Mouse (Mus musculus): ENCODE measurements at regions not wholly inside any gene's neighbourhood (a gene's known extent, or its start where the extent isn't known, plus 50 kb on each side); places are given as distances from the start of the nearest gene placed in this dataset.
A peak's percentile ranks its signal among the peaks of the same experiment; 100 is the strongest.

DNA sequence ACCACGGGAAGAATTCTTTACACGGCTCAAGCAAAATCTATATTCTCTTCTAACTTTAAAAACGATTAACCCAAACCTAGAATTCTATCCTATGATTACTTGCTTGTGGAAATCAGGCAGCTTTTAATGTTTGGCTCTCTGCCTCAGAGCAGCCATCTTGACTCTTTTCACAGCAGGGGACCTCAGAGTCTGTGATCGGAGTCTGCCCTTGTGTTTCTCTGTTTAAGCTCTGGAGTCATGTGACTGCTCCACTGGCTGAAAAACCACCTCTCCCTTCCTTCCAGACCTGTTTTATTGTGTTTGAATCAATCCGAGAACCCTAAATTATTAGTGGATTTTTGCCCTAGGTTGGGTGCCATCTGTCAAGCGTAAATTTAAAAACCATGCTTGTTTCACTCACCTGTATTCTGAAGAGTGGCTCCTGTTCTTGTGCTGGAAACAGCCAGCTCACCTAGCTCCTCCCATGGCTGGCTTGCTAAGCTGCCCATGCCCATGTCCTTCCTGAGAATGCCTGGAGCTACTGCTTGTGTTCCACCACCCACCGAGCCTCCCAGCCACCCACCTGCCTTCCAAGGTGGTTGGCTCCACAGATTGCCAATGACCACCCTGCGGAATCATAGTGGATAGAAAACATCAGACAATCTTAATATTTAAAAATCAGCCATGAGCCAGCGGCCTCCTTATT lies 62.6 kb downstream of the Perp start:
- no peak for DNase-seq (ENCODE audit: low read depth, low spot score)

DNA sequence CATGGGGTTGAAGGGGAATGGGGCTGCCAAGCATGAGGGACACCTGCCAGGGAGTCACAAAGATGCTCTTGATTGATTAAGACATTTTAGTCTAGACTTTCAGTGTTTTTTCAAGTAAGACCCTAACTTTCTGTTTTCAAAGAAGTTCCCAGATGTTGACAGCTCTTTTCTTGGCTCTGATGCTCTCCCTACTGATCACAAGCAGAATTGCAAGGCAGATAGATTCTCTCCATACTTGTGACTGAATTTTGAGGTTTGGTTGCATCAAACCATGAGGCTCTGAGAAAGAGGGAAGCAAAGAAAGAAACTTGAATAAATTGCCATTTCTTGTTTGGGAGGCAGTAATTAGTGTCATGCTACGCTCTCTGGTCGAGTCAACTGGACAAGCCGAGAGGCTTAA lies 64.5 kb downstream of the Perp start:
- no peak for DNase-seq (ENCODE audit: low read depth, low spot score)

DNA sequence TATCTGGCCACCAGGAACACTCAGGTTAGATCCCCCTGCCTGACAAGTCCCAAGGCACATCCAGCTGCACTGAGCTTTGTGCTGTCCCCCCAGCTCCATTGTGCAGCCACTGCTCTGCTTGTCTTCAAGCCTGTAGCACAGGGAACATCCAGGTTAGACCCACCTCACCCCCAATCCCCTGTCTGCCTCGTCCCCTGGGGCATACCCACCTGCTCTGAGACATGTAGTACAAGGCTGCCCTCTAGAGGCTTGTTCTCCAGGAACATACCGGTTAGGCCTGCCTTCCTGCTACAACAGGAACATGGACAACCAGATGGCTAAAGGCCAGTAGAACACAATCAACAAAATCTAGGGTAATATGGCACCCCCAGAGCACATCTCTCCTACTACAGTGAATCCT lies 66.1 kb downstream of the Perp start:
- DNase-seq (ENCODE audit: low read depth, low spot score) = peak; percentile 55

DNA sequence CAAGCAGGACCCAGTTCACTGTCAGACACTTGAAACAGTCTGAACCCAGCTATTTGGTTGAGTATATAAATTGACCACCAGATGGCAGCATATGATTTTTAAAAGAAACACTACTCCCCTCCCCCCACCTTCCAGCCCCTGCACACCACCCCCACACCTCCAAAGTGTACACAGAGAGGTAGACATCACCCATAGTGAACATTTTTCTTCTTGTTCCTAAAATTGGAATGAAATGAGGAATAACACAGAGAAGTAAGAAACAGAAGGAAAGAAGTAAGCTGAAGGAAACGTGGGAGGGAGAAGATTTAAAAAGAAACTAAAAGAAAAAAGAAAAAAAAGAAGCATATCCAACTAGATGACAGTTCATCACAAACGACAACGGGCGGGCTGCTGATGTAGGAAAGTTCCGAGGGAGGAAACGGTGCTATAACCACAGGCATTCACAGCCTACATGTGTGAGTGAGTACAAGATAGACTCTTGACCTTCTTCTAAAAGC lies 72.3 kb downstream of the Perp start:
- DNase-seq (ENCODE audit: low read depth, low spot score) = peak; percentile 71

DNA sequence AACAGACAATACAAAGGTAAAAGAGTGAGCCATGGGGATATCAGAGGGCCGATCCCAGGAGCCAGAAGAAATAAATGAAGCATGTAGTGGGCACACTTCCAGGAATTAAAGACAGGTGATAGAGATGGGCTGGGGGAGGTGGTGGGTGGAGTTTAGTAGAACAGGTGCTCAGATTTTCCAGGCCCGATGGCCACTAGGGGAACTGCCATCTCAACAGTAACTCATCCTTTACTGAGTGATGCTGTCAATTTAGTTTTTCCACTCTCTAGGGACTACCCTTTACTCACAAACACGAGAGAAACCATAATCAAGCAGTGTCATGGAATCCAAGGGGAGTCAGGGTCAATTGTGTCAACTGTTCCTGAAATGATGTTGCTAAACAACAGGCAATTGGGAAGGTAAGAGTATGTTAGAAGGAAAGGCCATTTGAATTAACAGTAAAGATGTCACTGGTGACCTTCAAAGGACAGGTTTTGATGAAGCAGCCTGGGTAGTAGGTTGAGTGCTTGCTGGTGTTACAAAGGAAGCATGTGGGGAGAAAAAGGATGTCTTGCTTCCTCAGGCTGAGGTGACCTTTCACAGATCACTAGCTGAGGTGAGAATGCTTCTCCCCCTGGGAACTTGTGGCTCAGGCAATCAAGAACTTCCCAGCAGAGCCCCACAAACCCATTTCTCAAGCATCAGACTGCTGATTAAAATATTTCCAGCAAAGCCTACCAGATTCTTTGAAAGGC lies 78.4 kb downstream of the Perp start:
- DNase-seq (ENCODE audit: low read depth, low spot score) = no peak

DNA sequence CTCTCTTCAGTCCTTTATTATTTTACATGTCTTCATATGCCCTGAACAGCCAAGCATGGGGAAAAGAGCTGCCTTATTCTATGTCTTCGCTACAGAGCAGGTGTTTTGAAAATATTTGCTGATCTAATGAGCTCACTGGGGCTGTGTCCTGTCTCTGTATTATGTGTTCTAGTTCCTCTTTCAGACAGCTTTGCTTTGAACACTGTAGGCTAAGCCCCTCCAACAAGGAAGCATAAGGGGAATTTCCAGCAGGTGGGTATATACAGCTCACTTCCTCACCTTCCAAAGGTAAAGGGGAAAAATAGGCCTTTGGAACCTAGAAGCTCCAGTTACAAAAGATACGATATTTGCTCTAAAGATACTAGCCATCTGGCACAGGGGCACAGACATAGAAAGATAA lies 83.0 kb downstream of the Perp start:
- DNase-seq (ENCODE audit: low read depth, low spot score) = no peak

DNA sequence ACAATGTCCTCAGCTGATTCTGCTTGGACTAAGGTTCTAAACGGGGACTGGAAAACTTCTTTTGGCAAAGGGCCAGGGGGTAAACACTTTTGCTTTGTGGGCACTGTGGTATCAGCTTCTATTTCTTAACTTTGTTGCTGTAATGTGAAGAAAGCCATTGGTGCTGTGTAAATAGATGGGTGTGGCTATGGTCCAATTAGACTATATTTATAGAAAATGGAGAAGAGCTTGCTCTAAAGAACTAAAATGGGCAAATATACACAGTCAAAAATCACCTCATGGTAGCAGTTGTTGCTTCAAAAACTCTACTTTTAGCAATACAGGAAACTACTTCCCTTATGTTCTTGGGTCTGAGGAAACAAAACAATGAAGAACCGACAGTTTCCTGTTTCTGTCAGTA lies 84.1 kb downstream of the Tnfaip3 start:
- DNase-seq (ENCODE audit: low read depth, low spot score) = no peak

DNA sequence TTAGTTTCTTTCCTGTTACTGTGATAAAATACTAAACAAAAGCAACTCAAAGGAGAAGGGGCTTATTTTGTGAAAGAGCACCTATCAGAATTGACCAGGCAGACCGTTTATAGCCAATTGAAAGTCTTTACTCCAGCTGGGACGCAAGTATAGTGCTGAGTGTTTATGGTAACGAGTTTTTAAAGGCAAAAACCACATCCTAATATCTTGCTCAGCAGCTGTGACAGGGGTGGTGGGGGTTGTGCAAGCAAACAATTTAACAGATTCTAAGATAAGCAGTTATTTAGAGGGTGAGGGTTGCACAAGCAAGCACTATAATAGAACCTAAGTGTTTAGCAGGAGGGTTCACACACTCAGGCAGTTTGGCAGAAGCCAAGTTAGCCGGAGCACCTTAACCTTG lies 74.0 kb downstream of the Tnfaip3 start:
- DNase-seq (ENCODE audit: low read depth, low spot score) = no peak

DNA sequence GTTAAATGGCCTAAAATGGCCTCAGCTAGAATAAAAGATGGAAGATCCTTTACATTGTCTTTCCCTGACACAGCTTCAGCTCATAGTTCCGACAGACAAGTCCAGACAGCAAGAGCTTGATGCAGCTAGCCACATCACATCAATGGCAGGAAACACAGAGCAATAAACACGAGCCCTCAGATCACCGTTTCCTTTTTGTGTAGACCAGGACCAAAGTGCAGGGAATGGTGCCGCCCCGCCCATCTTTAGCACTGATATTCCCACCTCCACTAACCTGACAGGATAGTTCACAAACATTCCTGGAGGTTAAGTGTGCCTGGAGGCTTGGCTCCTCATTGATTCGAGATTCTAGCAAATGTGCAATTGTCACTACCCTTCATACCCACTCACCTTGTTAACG lies 73.5 kb downstream of the Tnfaip3 start:
- no peak for DNase-seq (ENCODE audit: low read depth, low spot score)

DNA sequence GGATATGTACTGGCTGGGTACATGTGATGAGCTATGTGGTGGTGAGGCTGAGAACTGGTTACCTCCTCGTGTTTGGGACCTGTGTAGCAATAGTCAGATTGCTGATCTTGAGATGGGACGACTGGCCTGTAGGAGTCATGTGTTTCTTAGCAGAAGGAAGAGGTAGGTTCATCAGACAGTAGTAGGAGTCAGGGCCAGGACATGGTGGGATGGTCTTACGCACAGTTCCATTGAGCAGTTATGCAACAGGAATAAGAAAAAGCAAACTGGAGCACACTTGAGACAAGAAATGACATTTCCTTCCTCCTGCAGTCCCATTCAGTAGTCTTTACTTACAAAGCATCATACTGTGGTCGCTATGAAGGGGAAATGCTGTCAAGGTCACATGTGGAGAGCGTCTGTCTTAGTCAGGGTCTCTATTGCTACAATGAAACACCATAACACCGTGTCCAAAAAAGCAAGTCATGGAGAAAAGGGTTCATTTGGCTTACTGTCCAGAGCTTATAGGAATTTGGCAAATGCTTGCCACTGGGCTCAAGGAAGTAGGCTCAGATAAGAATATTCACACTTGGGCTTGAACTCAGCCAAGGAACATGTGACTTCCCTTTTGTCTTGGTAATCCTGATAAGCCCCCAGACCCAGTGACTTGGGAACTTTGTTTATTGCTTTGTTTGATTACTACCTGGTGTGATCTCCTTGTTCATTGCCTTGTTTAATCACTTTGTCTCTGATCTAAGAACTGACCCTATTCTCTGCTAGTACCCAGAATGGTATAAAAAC lies 72.0 kb downstream of the Tnfaip3 start:
- no peak for DNase-seq (ENCODE audit: low read depth, low spot score)

DNA sequence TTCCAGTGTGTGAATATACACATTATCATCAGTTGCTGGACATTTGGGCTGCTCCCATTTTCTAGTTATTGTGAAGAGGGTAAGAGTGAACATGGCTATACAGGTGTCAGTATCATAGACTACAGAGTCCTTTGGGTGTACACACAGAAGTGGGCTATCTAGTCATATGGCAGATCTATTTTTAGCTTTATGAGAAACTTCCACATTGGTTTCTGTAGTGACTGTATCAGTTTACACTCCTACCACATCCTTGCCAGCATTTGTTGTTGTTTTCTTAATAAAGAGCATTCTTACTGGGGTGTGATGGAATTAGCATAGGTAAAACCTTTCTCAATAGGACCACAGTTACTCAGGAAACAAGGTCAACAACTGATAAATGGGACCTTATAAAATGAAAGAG lies 68.7 kb downstream of the Tnfaip3 start:
- no peak for DNase-seq (ENCODE audit: low read depth, low spot score)

Measured in brain, adult 2 months (tissue).